Mouse (Mus musculus) kidney, embryonic 14.5 days (tissue): ENCODE measurements around the gene Tas1r3. TPM values are rescaled to one million over a fixed set of nuclear protein-coding genes. Genes with fewer than 3 reads are reported as not detected.

Experiments used
- ATAC-seq: fragments of 200-750 bp; cut with Nextera tagmentation; 2 replicates; pipeline ENCODE4 v1.8.0; 2017; ENCODE audit warnings: moderate number of reproducible peaks, mild to moderate bottlenecking, moderate TSS enrichment, moderate library complexity; ENCODE audit not compliant: low FRiP score, low TSS enrichment
- H3K27ac ChIP-seq: fragments of 300-500 bp; sonication (generic); 2 replicates; pipeline ENCODE4 v1.5.1; 2014; ENCODE audit warnings: low read depth, mild to moderate bottlenecking, low read length, moderate library complexity, mixed read lengths
- H3K27me3 ChIP-seq: fragments of 300-500 bp; sonication (generic); 2 replicates; pipeline ENCODE4 v1.6.1; 2014; ENCODE audit warnings: mild to moderate bottlenecking, low read length; ENCODE audit not compliant: control insufficient read depth, insufficient read depth
- H3K36me3 ChIP-seq: fragments of 300-500 bp; sonication (generic); 2 replicates; pipeline ENCODE4 v1.6.1; 2014; ENCODE audit warnings: low read length, mixed read lengths; ENCODE audit not compliant: control insufficient read depth, insufficient read depth
- H3K4me1 ChIP-seq: fragments of 300-500 bp; sonication (generic); 2 replicates; pipeline ENCODE4 v1.6.1; 2014; ENCODE audit warnings: low read length, mixed read lengths; ENCODE audit not compliant: control insufficient read depth, insufficient read depth
- H3K4me2 ChIP-seq: fragments of 300-500 bp; sonication (generic); replicated peaks from 2 replicates; pipeline ENCODE4 v1.6.1; 2014; ENCODE audit warnings: low read depth, mild to moderate bottlenecking, low read length
- H3K4me3 ChIP-seq: fragments of 300-500 bp; sonication (generic); 2 replicates; pipeline ENCODE4 v1.5.1; 2014; ENCODE audit warnings: mild to moderate bottlenecking, low read length
- H3K9ac ChIP-seq: fragments of 300-500 bp; sonication (generic); 2 replicates; pipeline ENCODE4 v1.6.1; 2014; ENCODE audit warnings: low read depth, mild to moderate bottlenecking, low read length, moderate library complexity
- H3K9me3 ChIP-seq: fragments of 300-500 bp; sonication (generic); 2 replicates; pipeline ENCODE4 v1.6.1; 2016; ENCODE audit warnings: low read length; ENCODE audit not compliant: control insufficient read depth
- WGBS: fragments of 180-500 bp; shearing (Covaris S2); extraction: QIAGEN DNeasy Blood & Tissue Kit; methylation state at CpG from one replicate; pipeline ENCODE4 v1.1.7; 2014; 5-methylcytosine and 5-hydroxymethylcytosine counted together
- polyA plus RNA-seq: library from polyadenylated mRNA; unstranded; fragments of >200 nt; fragmentation: Nextera tagmentation; extraction: Ambion mirVana; gene quantifications from 2 replicates; pipeline ENCODE4 v1.2.1, GENCODE M21; 2014

Gene Tas1r3
- polyA plus RNA-seq, 1 experiment from 2014 or later, result 0.38 TPM

- WGBS, result under 1% methylated on average over 51 of the region's 52 CpGs
- no peaks in the 10 kb centered on the region for H3K27me3 ChIP-seq
- peaks cover 36% of the 10 kb centered on the region for H3K36me3 ChIP-seq
- peaks cover 30% of the 10 kb centered on the region for H3K4me1 ChIP-seq
- peak within 1 kb of the TSS; percentile 96 for H3K27ac ChIP-seq
- H3K9me3 ChIP-seq, result no peaks in the 10 kb centered on the region
- peak within 1 kb of the TSS; percentile 99 for H3K4me2 ChIP-seq
- peak within 1 kb of the TSS; percentile 84 for H3K4me3 ChIP-seq
- ATAC-seq, result peak; percentile 88
- H3K9ac ChIP-seq, result peak within 1 kb of the TSS; percentile 79
Measured at GRCm38 (mm10) chr4:155891551-155892001, 28.4 kb upstream of the Tas1r3 start, which contains the start of the genes Pusl1 and Acap3. Gene Pusl1, minus strand, starts transcription at chr4:155891781. Gene Acap3, plus strand, starts transcription at chr4:155891822.

GRCm38 (mm10) chr4:155891011-155891471, 27.9 kb upstream of the Tas1r3 start:
- no peaks in the 10 kb centered on the region for H3K27me3 ChIP-seq
- no peak for ATAC-seq
- peak overlapping the region; percentile 84 for H3K4me3 ChIP-seq
- 0% methylated on average over 34 of the region's 34 CpGs for WGBS
- peaks cover 42% of the 10 kb centered on the region for H3K36me3 ChIP-seq
- H3K4me2 ChIP-seq, result peak overlapping the region; percentile 99
- H3K27ac ChIP-seq, result no peak overlapping the region
- peak overlapping the region; percentile 79 for H3K9ac ChIP-seq
- H3K9me3 ChIP-seq, result no peaks in the 10 kb centered on the region
- H3K4me1 ChIP-seq, result peaks cover 30% of the 10 kb centered on the region

GRCm38 (mm10) chr4:155889316-155889715, 26.2 kb upstream of the Tas1r3 start:
- Histone ChIP-seq H3K4me1 (peaks cover 22% of the 10 kb centered on the region), H3K36me3 (peaks cover 55% of the 10 kb centered on the region), H3K9ac (no peak overlapping the region), H3K4me2 (no peak overlapping the region), H3K9me3 (no peaks in the 10 kb centered on the region), H3K27me3 (no peaks in the 10 kb centered on the region), H3K4me3 (no peak overlapping the region), H3K27ac (no peak overlapping the region)
- WGBS, result 93% methylated on average over 5 of the region's 5 CpGs
- no peak for ATAC-seq

GRCm38 (mm10) chr4:155888181-155888580, 25.0 kb upstream of the Tas1r3 start:
- Histone ChIP-seq H3K9me3 (no peaks in the 10 kb centered on the region), H3K27me3 (no peaks in the 10 kb centered on the region), H3K27ac (no peak overlapping the region), H3K9ac (no peak overlapping the region), H3K36me3 (peaks cover 62% of the 10 kb centered on the region), H3K4me1 (peaks cover 12% of the 10 kb centered on the region), H3K4me2 (no peak overlapping the region), H3K4me3 (no peak overlapping the region)
- no peak for ATAC-seq
- 97% methylated on average over 9 of the region's 9 CpGs for WGBS

- 90% methylated on average over 10 of the region's 10 CpGs for WGBS
- no peak for ATAC-seq
- Histone ChIP-seq H3K4me2 (no peak overlapping the region), H3K9me3 (no peaks in the 10 kb centered on the region), H3K27ac (no peak overlapping the region), H3K36me3 (peaks cover 62% of the 10 kb centered on the region), H3K27me3 (no peaks in the 10 kb centered on the region), H3K4me1 (peaks cover 7% of the 10 kb centered on the region), H3K4me3 (no peak overlapping the region), H3K9ac (no peak overlapping the region; the same call in 1 of the 2 replicates)
Measured at GRCm38 (mm10) chr4:155887674-155888073, 24.5 kb upstream of the Tas1r3 start.

GRCm38 (mm10) chr4:155886330-155886729, 23.2 kb upstream of the Tas1r3 start:
- Histone ChIP-seq H3K4me2 (no peak overlapping the region), H3K9ac (no peak overlapping the region), H3K36me3 (peaks cover 62% of the 10 kb centered on the region), H3K27me3 (no peaks in the 10 kb centered on the region), H3K4me3 (no peak overlapping the region), H3K4me1 (peaks cover 5% of the 10 kb centered on the region), H3K9me3 (no peaks in the 10 kb centered on the region), H3K27ac (no peak overlapping the region)
- no peak for ATAC-seq
- WGBS, result 95% methylated on average over 5 of the region's 5 CpGs

- peaks cover 49% of the 10 kb centered on the region for H3K36me3 ChIP-seq
- 88% methylated on average over 3 of the region's 3 CpGs for WGBS
- no peak overlapping the region for H3K4me2 ChIP-seq
Measured at GRCm38 (mm10) chr4:155883587-155883986, 20.4 kb upstream of the Tas1r3 start.

GRCm38 (mm10) chr4:155871404-155871803, 8.2 kb upstream of the Tas1r3 start:
- Histone ChIP-seq H3K4me1 (peaks cover 5% of the 10 kb centered on the region), H3K36me3 (peaks cover 46% of the 10 kb centered on the region), H3K9ac (no peak overlapping the region), H3K27me3 (no peaks in the 10 kb centered on the region), H3K9me3 (no peaks in the 10 kb centered on the region), H3K4me2 (no peak overlapping the region), H3K4me3 (no peak overlapping the region), H3K27ac (no peak overlapping the region)
- no peak for ATAC-seq
- 91% methylated on average over 7 of the region's 7 CpGs for whole genome bisulfite sequencing

More at GRCm38 (mm10) chr4:155883587-155883986, 20.4 kb upstream of the Tas1r3 start:
- Histone ChIP-seq H3K27ac (peak overlapping the region; percentile 20; the same call in 1 of the 2 replicates), H3K27me3 (no peaks in the 10 kb centered on the region), H3K9ac (no peak overlapping the region), H3K9me3 (no peaks in the 10 kb centered on the region), H3K4me3 (no peak overlapping the region), H3K4me1 (no peaks in the 10 kb centered on the region)
- no peak for ATAC-seq

GRCm38 (mm10) chr4:155869317-155870033, 6.3 kb upstream of the Tas1r3 start, which contains the start of the genes Cptp and Ints11:
Gene Cptp, minus strand, starts transcription at chr4:155869440.
Gene Ints11, plus strand, starts transcription at chr4:155869546.
- peaks cover 47% of the 10 kb centered on the region for H3K36me3 ChIP-seq
- WGBS, result under 1% methylated on average over 63 of the region's 63 CpGs

More at GRCm38 (mm10) chr4:155869317-155870033, 6.3 kb upstream of the Tas1r3 start, which contains the start of the genes Cptp and Ints11:
- no peaks in the 10 kb centered on the region for H3K27me3 ChIP-seq
- H3K4me3 ChIP-seq, result peak within 1 kb of the TSS; percentile 73
- H3K9ac ChIP-seq, result peak within 1 kb of the TSS; percentile 86
- peaks cover 5% of the 10 kb centered on the region for H3K4me1 ChIP-seq
- H3K4me2 ChIP-seq, result peak within 1 kb of the TSS; percentile 86
- H3K9me3 ChIP-seq, result no peaks in the 10 kb centered on the region
- peak; percentile 97 for ATAC-seq
- peak within 1 kb of the TSS; percentile 31; the same call in 1 of the 2 replicates for H3K27ac ChIP-seq
